Mouse (Mus musculus): ENCODE results near the gene Cnnm1.

- TF ChIP-seq CTCF (IDR thresholded peaks at IDR 0.05; ENCODE audit: low read depth, low read length) = no peak
- TF ChIP-seq POLR2AphosphoS5 (IDR thresholded peaks at IDR 0.05; ENCODE audit: insufficient replicate concordance, low read depth, low read length) = no peak
- no peak for TF ChIP-seq TAL1 (conservative IDR thresholded peaks at IDR 0.05; ENCODE audit: low read depth, low read length)
- TF ChIP-seq GATA1 (IDR thresholded peaks at IDR 0.05; ENCODE audit: borderline replicate concordance, low read length) = no peak
- TF ChIP-seq GATA2 (IDR thresholded peaks at IDR 0.05; ENCODE audit: borderline replicate concordance, low read depth, low read length) = no peak
These were observed 19.7 kb downstream of the Cnnm1 start for GRCm38 (mm10) chr19:43459948-43460347.

All from G1E (cell line).